Mouse (Mus musculus) heart, embryonic 12.5 days (tissue): ENCODE data around the gene 1700025B11Rik. TPM values are rescaled to one million over a fixed set of nuclear protein-coding genes. Genes with fewer than 3 reads are reported as not detected.

Experiments used
- ATAC-seq: fragments of 200-750 bp; cut with Nextera tagmentation; 2 replicates; pipeline ENCODE4 v1.8.0; 2017; ENCODE audit warnings: moderate TSS enrichment, moderate library complexity; ENCODE audit not compliant: insufficient number of reproducible peaks, low FRiP score
- H3K27ac ChIP-seq: fragments of 300-500 bp; sonication (generic); 2 replicates; pipeline ENCODE4 v1.5.1; 2016; ENCODE audit warnings: mild to moderate bottlenecking, moderate library complexity; ENCODE audit not compliant: poor library complexity, severe bottlenecking
- H3K27me3 ChIP-seq: fragments of 300-500 bp; sonication (generic); replicated peaks from 2 replicates; pipeline ENCODE4 v1.6.1; 2016; ENCODE audit warnings: mild to moderate bottlenecking, moderate library complexity
- H3K36me3 ChIP-seq: fragments of 300-500 bp; sonication (generic); 2 replicates; pipeline ENCODE4 v1.6.1; 2016; ENCODE audit warnings: mild to moderate bottlenecking, moderate library complexity
- H3K4me1 ChIP-seq: fragments of 300-500 bp; sonication (generic); replicated peaks from 2 replicates; pipeline ENCODE4 v1.6.1; 2016; ENCODE audit warnings: mild to moderate bottlenecking
- H3K4me2 ChIP-seq: fragments of 300-500 bp; sonication (generic); 2 replicates; pipeline ENCODE4 v1.6.1; 2016; ENCODE audit warnings: mild to moderate bottlenecking, moderate library complexity
- H3K4me3 ChIP-seq: fragments of 300-500 bp; sonication (generic); 2 replicates; pipeline ENCODE4 v1.5.1; 2016; ENCODE audit warnings: mild to moderate bottlenecking
- H3K9ac ChIP-seq: fragments of 300-500 bp; sonication (generic); 2 replicates; pipeline ENCODE4 v1.6.1; 2016; ENCODE audit warnings: mild to moderate bottlenecking, moderate library complexity
- H3K9me3 ChIP-seq: fragments of 300-500 bp; sonication (generic); replicated peaks from 2 replicates; pipeline ENCODE4 v1.6.1; 2016; ENCODE audit warnings: mild to moderate bottlenecking, moderate library complexity
- WGBS: fragments of 180-500 bp; shearing (Covaris S2); methylation state at CpG from one replicate; pipeline ENCODE4 v1.1.7; 2016; 5-methylcytosine and 5-hydroxymethylcytosine counted together
- polyA plus RNA-seq: library from polyadenylated mRNA; unstranded; fragments of >200 nt; fragmentation: Nextera tagmentation; extraction: Ambion mirVana; gene quantifications from 2 replicates; pipeline ENCODE4 v1.2.1, GENCODE M21; 2016

Gene 1700025B11Rik
- not detected in 2 replicates for polyA plus RNA-seq

GRCm38 (mm10) chr15:77561792-77562191, at the start of gene 1700025B11Rik:
1700025B11Rik (minus strand) TSS chr15:77561892.
- H3K9me3 ChIP-seq: no peaks in the 10 kb centered on the region
- H3K36me3 ChIP-seq: no peaks in the 10 kb centered on the region
- H3K4me1 ChIP-seq: no peaks in the 10 kb centered on the region

GRCm38 (mm10) chr15:77606069-77606468, 44.4 kb upstream of the 1700025B11Rik start:
- H3K27ac ChIP-seq: no peak overlapping the region
- WGBS: 87% methylated on average over 3 of the region's 3 CpGs
- H3K27me3 ChIP-seq: no peaks in the 10 kb centered on the region
- no peak for ATAC-seq
- H3K9me3 ChIP-seq: no peaks in the 10 kb centered on the region
- no peak overlapping the region for H3K4me3 ChIP-seq
- H3K36me3 ChIP-seq: no peaks in the 10 kb centered on the region
- H3K4me2 ChIP-seq: no peak overlapping the region
- no peak overlapping the region for H3K9ac ChIP-seq
- H3K4me1 ChIP-seq: no peaks in the 10 kb centered on the region

More at GRCm38 (mm10) chr15:77561792-77562191, at the start of gene 1700025B11Rik:
- H3K4me3 ChIP-seq: no peak within 1 kb of the TSS
- no peak within 1 kb of the TSS for H3K27ac ChIP-seq
- ATAC-seq: no peak
- H3K4me2 ChIP-seq: no peak within 1 kb of the TSS
- no peaks in the 10 kb centered on the region for H3K27me3 ChIP-seq
- no peak within 1 kb of the TSS for H3K9ac ChIP-seq

GRCm38 (mm10) chr15:77598958-77599357, 37.3 kb upstream of the 1700025B11Rik start, which contains the start of gene Gm36245:
Gm36245 (plus strand) TSS chr15:77599258.
- H3K27me3 ChIP-seq: no peaks in the 10 kb centered on the region; the same call in 1 of the 2 replicates
- no peaks in the 10 kb centered on the region for H3K36me3 ChIP-seq
- H3K4me3 ChIP-seq: no peak within 1 kb of the TSS
- no peak for ATAC-seq
- H3K4me2 ChIP-seq: no peak within 1 kb of the TSS
- H3K27ac ChIP-seq: no peak within 1 kb of the TSS
- no peaks in the 10 kb centered on the region for H3K9me3 ChIP-seq
- H3K9ac ChIP-seq: no peak within 1 kb of the TSS
- no peaks in the 10 kb centered on the region for H3K4me1 ChIP-seq
- WGBS: 82% methylated on average over 1 of the region's 1 CpGs

GRCm38 (mm10) chr15:77598429-77598828, 36.7 kb upstream of the 1700025B11Rik start:
- Histone ChIP-seq H3K4me2 (no peak overlapping the region), H3K27me3 (no peaks in the 10 kb centered on the region; the same call in 1 of the 2 replicates), H3K27ac (no peak overlapping the region), H3K36me3 (no peaks in the 10 kb centered on the region), H3K9ac (no peak overlapping the region), H3K4me1 (peaks cover 1% of the 10 kb centered on the region; the same call in 1 of the 2 replicates), H3K4me3 (no peak overlapping the region), H3K9me3 (no peaks in the 10 kb centered on the region)
- WGBS: 48% methylated on average over 3 of the region's 3 CpGs
- ATAC-seq: no peak

GRCm38 (mm10) chr15:77595961-77596360, 34.3 kb upstream of the 1700025B11Rik start, which contains the start of gene Apol10b:
Apol10b (minus strand) TSS chr15:77596125.
- Histone ChIP-seq H3K4me1 (peaks cover 4% of the 10 kb centered on the region; the same call in 1 of the 2 replicates), H3K4me3 (no peak within 1 kb of the TSS), H3K9ac (no peak within 1 kb of the TSS), H3K27me3 (no peaks in the 10 kb centered on the region; the same call in 1 of the 2 replicates), H3K36me3 (no peaks in the 10 kb centered on the region), H3K27ac (no peak within 1 kb of the TSS), H3K4me2 (no peak within 1 kb of the TSS), H3K9me3 (no peaks in the 10 kb centered on the region)
- 55% methylated on average over 5 of the region's 5 CpGs for WGBS
- no peak for ATAC-seq

GRCm38 (mm10) chr15:77593557-77593956, 31.9 kb upstream of the 1700025B11Rik start:
- H3K4me3 ChIP-seq: no peak overlapping the region
- peaks cover 4% of the 10 kb centered on the region; the same call in 1 of the 2 replicates for H3K4me1 ChIP-seq
- no peaks in the 10 kb centered on the region for H3K9me3 ChIP-seq
- no peaks in the 10 kb centered on the region; the same call in 1 of the 2 replicates for H3K27me3 ChIP-seq
- 40% methylated on average over 1 of the region's 1 CpGs for WGBS
- no peak overlapping the region for H3K27ac ChIP-seq
- no peak overlapping the region for H3K4me2 ChIP-seq
- no peak overlapping the region for H3K9ac ChIP-seq
- ATAC-seq: no peak
- H3K36me3 ChIP-seq: no peaks in the 10 kb centered on the region

GRCm38 (mm10) chr15:77590881-77591280, 29.2 kb upstream of the 1700025B11Rik start:
- no peak for ATAC-seq
- H3K9ac ChIP-seq: no peak overlapping the region
- H3K4me1 ChIP-seq: peaks cover 4% of the 10 kb centered on the region; the same call in 1 of the 2 replicates
- H3K27me3 ChIP-seq: no peaks in the 10 kb centered on the region
- no peaks in the 10 kb centered on the region for H3K36me3 ChIP-seq
- 77% methylated on average over 2 of the region's 2 CpGs for WGBS
- no peaks in the 10 kb centered on the region for H3K9me3 ChIP-seq
- no peak overlapping the region for H3K4me2 ChIP-seq
- no peak overlapping the region for H3K27ac ChIP-seq
- H3K4me3 ChIP-seq: no peak overlapping the region

GRCm38 (mm10) chr15:77588981-77589380, 27.3 kb upstream of the 1700025B11Rik start:
- Histone ChIP-seq H3K4me2 (no peak overlapping the region), H3K9me3 (no peaks in the 10 kb centered on the region), H3K27ac (no peak overlapping the region), H3K9ac (no peak overlapping the region), H3K36me3 (no peaks in the 10 kb centered on the region), H3K27me3 (no peaks in the 10 kb centered on the region), H3K4me1 (peaks cover 4% of the 10 kb centered on the region; the same call in 1 of the 2 replicates), H3K4me3 (no peak overlapping the region)
- ATAC-seq: no peak

GRCm38 (mm10) chr15:77587026-77587425, 25.3 kb upstream of the 1700025B11Rik start:
- ATAC-seq: no peak
- H3K27me3 ChIP-seq: no peaks in the 10 kb centered on the region
- no peak overlapping the region for H3K4me2 ChIP-seq
- H3K27ac ChIP-seq: no peak overlapping the region
- H3K36me3 ChIP-seq: no peaks in the 10 kb centered on the region
- no peak overlapping the region for H3K9ac ChIP-seq
- H3K4me3 ChIP-seq: no peak overlapping the region
- H3K9me3 ChIP-seq: peaks cover 7% of the 10 kb centered on the region; the same call in 1 of the 2 replicates
- H3K4me1 ChIP-seq: no peaks in the 10 kb centered on the region

- Histone ChIP-seq H3K4me3 (no peak overlapping the region), H3K9ac (no peak overlapping the region), H3K4me1 (0 out of 2 replicates have a peak, but pooled peaks cover 5% of the 10 kb centered on the region), H3K27ac (peak overlapping the region; percentile 57), H3K36me3 (no peaks in the 10 kb centered on the region), H3K4me2 (no peak overlapping the region), H3K27me3 (no peaks in the 10 kb centered on the region), H3K9me3 (peaks cover 7% of the 10 kb centered on the region; the same call in 1 of the 2 replicates)
- peak; percentile 89 for ATAC-seq
- WGBS: 27% methylated on average over 1 of the region's 1 CpGs
These were observed 20.0 kb upstream of the 1700025B11Rik start for GRCm38 (mm10) chr15:77581681-77582080.

GRCm38 (mm10) chr15:77579311-77579710, 17.6 kb upstream of the 1700025B11Rik start:
- 85% methylated on average over 4 of the region's 4 CpGs for WGBS
- ATAC-seq: no peak
- no peak overlapping the region for H3K4me3 ChIP-seq
- H3K4me2 ChIP-seq: no peak overlapping the region
- H3K36me3 ChIP-seq: no peaks in the 10 kb centered on the region
- H3K4me1 ChIP-seq: 0 out of 2 replicates have a peak, but pooled peaks cover 5% of the 10 kb centered on the region
- H3K9ac ChIP-seq: no peak overlapping the region
- H3K27ac ChIP-seq: no peak overlapping the region
- H3K9me3 ChIP-seq: peaks cover 7% of the 10 kb centered on the region; the same call in 1 of the 2 replicates
- no peaks in the 10 kb centered on the region for H3K27me3 ChIP-seq

- ATAC-seq: no peak
- WGBS: 81% methylated on average over 2 of the region's 2 CpGs
- Histone ChIP-seq H3K4me2 (no peak overlapping the region), H3K27ac (no peak overlapping the region), H3K9ac (no peak overlapping the region), H3K9me3 (peaks cover 7% of the 10 kb centered on the region; the same call in 1 of the 2 replicates), H3K4me3 (no peak overlapping the region), H3K27me3 (no peaks in the 10 kb centered on the region), H3K36me3 (no peaks in the 10 kb centered on the region), H3K4me1 (0 out of 2 replicates have a peak, but pooled peaks cover 5% of the 10 kb centered on the region)
These were observed 17.1 kb upstream of the 1700025B11Rik start for GRCm38 (mm10) chr15:77578801-77579200.
